30 mouse cellular contexts compared by ENCODE assay signal in genomic region chr8:104142415-104142814, GRCm38 (mm10). TPM values are rescaled to one million over a fixed set of nuclear protein-coding genes. Genes with fewer than 3 reads are reported as not detected.
DNase-seq lines count a peak whose midpoint lies in the region; ATAC-seq and TF ChIP-seq lines count a peak whose summit lies in the region.
"Had no signal": no experiment of that assay in that cellular context is flagged by ENCODE, and none has a peak within 500 bp of the region (broad histone marks: within the 10 kb centered on the region; RNA-seq: fewer than 3 reads in every experiment).

No protein-coding gene starts in this region.

- 89% methylated on average over 25 of the region's 25 CpGs for WGBS in midbrain, embryonic 11.5 days
- 94% methylated on average over 25 of the region's 25 CpGs for WGBS in midbrain, embryonic 14.5 days
- 88% methylated on average over 25 of the region's 25 CpGs for WGBS in hindbrain, embryonic 11.5 days

- no peak overlapping the region for H3K27ac ChIP-seq in midbrain, embryonic 11.5 days (ENCODE audit: low read depth, low read length)
- H3K27ac ChIP-seq in midbrain, embryonic 14.5 days (replicated peaks; ENCODE audit: low read depth, low read length) = no peak overlapping the region
- H3K27ac ChIP-seq in ES-E14 (ENCODE audit: insufficient read depth, low read depth, low read length, poor library complexity, severe bottlenecking) = no peak overlapping the region
- no peak overlapping the region for H3K27ac ChIP-seq in hindbrain, embryonic 11.5 days (ENCODE audit: low read depth, low read length)
- H3K27ac ChIP-seq: embryonic facial prominence, embryonic 13.5 days; embryonic facial prominence, embryonic 15.5 days; forebrain, embryonic 10.5 days; forebrain, embryonic 12.5 days had no signal

- intact Hi-C loops in heart, postnatal 14 days (cut with DNase I) = no loop called here

- no peak overlapping the region for H3K4me3 ChIP-seq in midbrain, embryonic 11.5 days (ENCODE audit: low read depth, low read length)
- no peak overlapping the region for H3K4me3 ChIP-seq in midbrain, embryonic 14.5 days (replicated peaks; ENCODE audit: low read depth, low read length)
- H3K4me3 ChIP-seq in E14TG2a.4 (replicated peaks; ENCODE audit: low read length) = peak overlapping the region; percentile 75
- peak overlapping the region; percentile 50 to 66 for H3K4me3 ChIP-seq in ES-E14 (ENCODE audit: insufficient read depth in 1 of 2, low read depth in 1 of 2, low read length in 2 of 2, poor library complexity in 1 of 2, severe bottlenecking in 1 of 2)
- no peak overlapping the region for H3K4me3 ChIP-seq in hindbrain, embryonic 11.5 days (ENCODE audit: low read depth, low read length)
- H3K4me3 ChIP-seq: embryonic facial prominence, embryonic 13.5 days; embryonic facial prominence, embryonic 15.5 days; erythroblast, embryonic 14.5 days; forebrain, embryonic 10.5 days; forebrain, embryonic 12.5 days had no signal

- no peak for ATAC-seq in midbrain, embryonic 11.5 days (ENCODE audit: low FRiP score)
- no peak for ATAC-seq in midbrain, embryonic 14.5 days (ENCODE audit: low FRiP score, low TSS enrichment)
- ATAC-seq in hindbrain, embryonic 11.5 days (ENCODE audit: low FRiP score) = no peak
- ATAC-seq: activated CD4-positive, CD25-positive, alpha-beta regulatory T cell, adult 4 months; CD4-positive, CD25-positive, alpha-beta regulatory T cell, adult 4 months; forebrain, embryonic 14.5 days; forebrain, embryonic 16.5 days had no signal

- DNase-seq in heart, adult 11 months = peak; percentile 90
- DNase-seq in heart, postnatal 14 days = no peak
- peak; percentile 49 for DNase-seq in midbrain, embryonic 11.5 days (ENCODE audit: low spot score, missing footprints)
- no peak for DNase-seq in midbrain, embryonic 14.5 days
- DNase-seq in ES-E14 (ENCODE audit: low read depth, low spot score) = no peak
- DNase-seq in hindbrain, embryonic 11.5 days (ENCODE audit: low spot score) = no peak
- DNase-seq in spleen, adult 12 weeks (ENCODE audit: low spot score) = no peak
- DNase-seq: adrenal gland, adult 8-10 months; adrenal gland, postnatal 25 days; B cell, adult 2 months; cerebellum, adult 11 months; cerebellum, adult 18-20 months; cerebellum, adult 8-10 months; cerebellum, adult 9-11 months; cerebellum, postnatal 14 days; cerebellum, postnatal 36 days; embryo, embryonic 11 days had no signal

- H3K4me1 ChIP-seq in midbrain, embryonic 11.5 days (ENCODE audit: control insufficient read depth, insufficient read depth, low read length) = no peaks in the 10 kb centered on the region
- no peaks in the 10 kb centered on the region for H3K4me1 ChIP-seq in midbrain, embryonic 14.5 days (ENCODE audit: control insufficient read depth, insufficient read depth, low read length)
- peaks cover 4% of the 10 kb centered on the region; the same call in 1 of the 2 replicates for H3K4me1 ChIP-seq in E14TG2a.4 (replicated peaks; ENCODE audit: low read depth, low read length)
- H3K4me1 ChIP-seq in ES-E14 (ENCODE audit: control insufficient read depth in 2 of 2, insufficient read depth in 2 of 2, low read length in 2 of 2, poor library complexity in 1 of 2) = 0 out of 4 replicates have a peak, but pooled peaks cover 0 to 2% of the 10 kb centered on the region in 2 experiments
- H3K4me1 ChIP-seq in hindbrain, embryonic 11.5 days (replicated peaks; ENCODE audit: control insufficient read depth, insufficient read depth, low read length) = no peaks in the 10 kb centered on the region
- H3K4me1 ChIP-seq: embryonic facial prominence, embryonic 13.5 days; embryonic facial prominence, embryonic 15.5 days; forebrain, embryonic 10.5 days; forebrain, embryonic 12.5 days had no signal

- no peak overlapping the region for H3K9ac ChIP-seq in midbrain, embryonic 11.5 days (ENCODE audit: low read length)
- H3K9ac ChIP-seq in midbrain, embryonic 14.5 days (replicated peaks; ENCODE audit: low read length) = no peak overlapping the region
- H3K9ac ChIP-seq in ES-E14 (ENCODE audit: insufficient read depth, low read depth, low read length, poor library complexity, severe bottlenecking) = peak overlapping the region; percentile 1; the same call in 1 of the 2 replicates
- no peak overlapping the region for H3K9ac ChIP-seq in hindbrain, embryonic 11.5 days (ENCODE audit: low read depth, low read length)
- H3K9ac ChIP-seq: embryonic facial prominence, embryonic 13.5 days; embryonic facial prominence, embryonic 15.5 days; forebrain, embryonic 12.5 days had no signal

- H3K4me2 ChIP-seq in midbrain, embryonic 11.5 days = no peak overlapping the region
- H3K4me2 ChIP-seq in midbrain, embryonic 14.5 days (ENCODE audit: low read length) = no peak overlapping the region
- H3K4me2 ChIP-seq in hindbrain, embryonic 11.5 days (replicated peaks; ENCODE audit: low read depth, low read length) = no peak overlapping the region
- H3K4me2 ChIP-seq: embryonic facial prominence, embryonic 13.5 days; embryonic facial prominence, embryonic 15.5 days; forebrain, embryonic 12.5 days had no signal

- H3K9me3 ChIP-seq in midbrain, embryonic 11.5 days (ENCODE audit: control insufficient read depth, low read length) = no peaks in the 10 kb centered on the region
- no peaks in the 10 kb centered on the region for H3K9me3 ChIP-seq in midbrain, embryonic 14.5 days (ENCODE audit: control insufficient read depth, low read length)
- no peaks in the 10 kb centered on the region for H3K9me3 ChIP-seq in E14TG2a.4 (ENCODE audit: low read length)
- no peaks in the 10 kb centered on the region for H3K9me3 ChIP-seq in ES-E14 (ENCODE audit: control insufficient read depth, insufficient read depth, low read depth, low read length)
- no peaks in the 10 kb centered on the region for H3K9me3 ChIP-seq in hindbrain, embryonic 11.5 days (ENCODE audit: control insufficient read depth, low read length)
- H3K9me3 ChIP-seq: embryonic facial prominence, embryonic 13.5 days; embryonic facial prominence, embryonic 15.5 days; forebrain, embryonic 10.5 days; forebrain, embryonic 12.5 days had no signal

- in situ Hi-C loops in ES-E14 (cut with MboI; ENCODE audit: low sequenced_read_pairs in 2 of 2, unreplicated experiment in 2 of 2) = no loop called here

- no peak for TF ChIP-seq CTCF in E14TG2a.4 (conservative IDR thresholded peaks at IDR 0.05; ENCODE audit: low read length)

- no peaks in the 10 kb centered on the region for H3K36me3 ChIP-seq in midbrain, embryonic 11.5 days (ENCODE audit: control insufficient read depth, insufficient read depth, low read length)
- no peaks in the 10 kb centered on the region for H3K36me3 ChIP-seq in midbrain, embryonic 14.5 days (ENCODE audit: control insufficient read depth, insufficient read depth, low read length)
- H3K36me3 ChIP-seq in E14TG2a.4 (ENCODE audit: insufficient read depth, low read length) = no peaks in the 10 kb centered on the region
- H3K36me3 ChIP-seq in ES-E14 (ENCODE audit: control insufficient read depth, insufficient read depth, low read length, poor library complexity, severe bottlenecking) = no peaks in the 10 kb centered on the region
- H3K36me3 ChIP-seq in hindbrain, embryonic 11.5 days (ENCODE audit: control insufficient read depth, insufficient read depth, low read length) = no peaks in the 10 kb centered on the region
- H3K36me3 ChIP-seq: embryonic facial prominence, embryonic 13.5 days; embryonic facial prominence, embryonic 15.5 days; forebrain, embryonic 10.5 days; forebrain, embryonic 12.5 days had no signal

- H3K27me3 ChIP-seq in midbrain, embryonic 11.5 days (ENCODE audit: control insufficient read depth, insufficient read depth, low read length) = no peaks in the 10 kb centered on the region
- no peaks in the 10 kb centered on the region for H3K27me3 ChIP-seq in midbrain, embryonic 14.5 days (ENCODE audit: control insufficient read depth, insufficient read depth, low read length)
- peaks cover 48% of the 10 kb centered on the region for H3K27me3 ChIP-seq in E14TG2a.4 (ENCODE audit: insufficient read depth, low read length)
- no peaks in the 10 kb centered on the region for H3K27me3 ChIP-seq in hindbrain, embryonic 11.5 days (ENCODE audit: control insufficient read depth, insufficient read depth, low read length)
- H3K27me3 ChIP-seq: CH12.LX; embryonic facial prominence, embryonic 13.5 days; embryonic facial prominence, embryonic 15.5 days; forebrain, embryonic 12.5 days had no signal

TF ChIP-seq in ES-E14, 5 proteins besides CTCF, POLR2A, EP300 and RAD21:
- no peak for TF ChIP-seq MAFK (IDR thresholded peaks at IDR 0.05; ENCODE audit: insufficient read depth, low read depth, low read length)
- TF ChIP-seq ZNF384 (IDR thresholded peaks at IDR 0.05; ENCODE audit: low read depth, low read length) = no peak
- no peak for TF ChIP-seq HCFC1 (IDR thresholded peaks at IDR 0.05; ENCODE audit: borderline replicate concordance, insufficient read depth, low read length)
- no peak for TF ChIP-seq ZC3H11A (IDR thresholded peaks at IDR 0.05; ENCODE audit: borderline replicate concordance, low read depth, low read length)
- no peak for TF ChIP-seq CHD2 (IDR thresholded peaks at IDR 0.05; ENCODE audit: low read depth, low read length)
TF ChIP-seq in ES-E14: peak in this region for 0.

RNA-seq across cellular contexts. Expression of gene Bean1, which starts 27.8 kb away (rescaled TPM):
- total RNA-seq in heart, postnatal 14 days (2021) = 1 to 10 TPM; 1.1 to 2.0 TPM
- 0.63 and 0.66 TPM in 2 replicates for polyA plus RNA-seq in midbrain, embryonic 11.5 days (2014; fragmentation: Nextera tagmentation; extraction: Ambion mirVana)
- 6.3 and 8.3 TPM in 2 replicates for polyA plus RNA-seq in midbrain, embryonic 14.5 days (2014; fragmentation: Nextera tagmentation; extraction: Ambion mirVana)
- 0.09 and 0.11 TPM in 2 replicates for total RNA-seq in ES-E14 (2012; rRNA removed)
- 0.71 and 0.88 TPM in 2 replicates for polyA plus RNA-seq in hindbrain, embryonic 11.5 days (2014; fragmentation: Nextera tagmentation; extraction: Ambion mirVana)
- total RNA-seq: CH12.LX; common myeloid progenitor, adult 5-6 weeks; MEL had no signal
- polyA plus RNA-seq: activated CD4-positive, CD25-positive, alpha-beta regulatory T cell, adult 4 months; CD4-positive, CD25-positive, alpha-beta regulatory T cell, adult 4 months; erythroblast, embryonic 14.5 days had no signal

RNA-seq across cellular contexts. Expression of gene Cdh5, which starts 41.0 kb away (rescaled TPM):
- 100 to 1,000 TPM; 234 to 242 TPM for total RNA-seq in heart, postnatal 14 days (2021)
- polyA plus RNA-seq in midbrain, embryonic 11.5 days (2014; fragmentation: Nextera tagmentation; extraction: Ambion mirVana) = 18.0 and 19.0 TPM in 2 replicates
- polyA plus RNA-seq in midbrain, embryonic 14.5 days (2014; fragmentation: Nextera tagmentation; extraction: Ambion mirVana) = 5.3 and 12.7 TPM in 2 replicates
- total RNA-seq in ES-E14 (2012; rRNA removed) = 0.16 and 2.0 TPM in 2 replicates
- 15.5 and 15.9 TPM in 2 replicates for polyA plus RNA-seq in hindbrain, embryonic 11.5 days (2014; fragmentation: Nextera tagmentation; extraction: Ambion mirVana)
- total RNA-seq: common myeloid progenitor, adult 5-6 weeks; MEL had no signal
- polyA plus RNA-seq: CD4-positive, CD25-positive, alpha-beta regulatory T cell, adult 4 months had no signal

Comparison
In these comparisons a context has a peak if more than half of its experiments do, and no peak if none do; other contexts are left out.
1. DNase-seq: peak in heart, adult 11 months (single experiment) and midbrain, embryonic 11.5 days (single experiment); none in heart, postnatal 14 days (0 of 2), midbrain, embryonic 14.5 days (single experiment), ES-E14 (single experiment), hindbrain, embryonic 11.5 days (single experiment) and spleen, adult 12 weeks (single experiment).
2. H3K4me3 ChIP-seq: peak in E14TG2a.4 (single experiment) and ES-E14 (2 of 2); none in midbrain, embryonic 11.5 days (single experiment), midbrain, embryonic 14.5 days (single experiment) and hindbrain, embryonic 11.5 days (single experiment).